Mouse (Mus musculus): Measurements from ENCODE around the gene Lipn. TPM values are rescaled to one million over a fixed set of nuclear protein-coding genes. Genes with fewer than 3 reads are reported as not detected.
A peak's percentile ranks its signal among the peaks of the same experiment; 100 is the strongest.

The Lipn gene
- total RNA-seq (2021): not detected

GRCm38 (mm10) chr19:34066779-34067472 lies at the start of gene Lipn:
Lipn (plus strand) TSS chr19:34067358.
- intact Hi-C loops (cut with DNase I): no loop called here
- no peak for DNase-seq (ENCODE audit: extremely low spot score in 1 of 2, low spot score in 2 of 2)

- no peak for DNase-seq (ENCODE audit: extremely low spot score in 1 of 2, low spot score in 2 of 2)
- intact Hi-C loops (cut with DNase I): no loop called here
Measured at GRCm38 (mm10) chr19:34021440-34022172, 45.6 kb upstream of the Lipn start.

GRCm38 (mm10) chr19:34022759-34023158 lies 44.4 kb upstream of the Lipn start:
- intact Hi-C loops (cut with DNase I): no loop called here
- DNase-seq (ENCODE audit: extremely low spot score in 1 of 2, low spot score in 2 of 2): no peak

DNA sequence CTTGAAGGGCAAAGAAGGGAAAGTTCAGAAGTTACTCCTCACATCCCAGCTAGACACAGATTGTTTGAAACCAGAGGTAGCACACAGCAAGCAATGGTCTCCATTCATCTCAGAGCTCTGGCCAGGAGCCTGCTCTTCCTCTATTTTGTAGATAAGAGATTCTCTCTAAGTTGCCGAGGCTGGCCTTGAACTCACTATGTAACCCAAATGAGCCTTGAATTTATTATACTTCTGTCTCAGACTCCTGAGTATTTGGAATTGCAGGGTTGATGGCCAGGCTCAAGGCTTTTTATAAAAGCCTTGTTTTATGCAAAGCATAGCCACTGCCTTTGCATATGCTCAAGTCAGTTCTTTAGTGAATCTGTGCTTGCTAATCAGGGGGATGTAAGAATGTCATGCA lies 27.4 kb upstream of the Lipn start:
- intact Hi-C loops (cut with DNase I): no loop called here
- no peak for DNase-seq (ENCODE audit: extremely low spot score in 1 of 2, low spot score in 2 of 2)

DNA sequence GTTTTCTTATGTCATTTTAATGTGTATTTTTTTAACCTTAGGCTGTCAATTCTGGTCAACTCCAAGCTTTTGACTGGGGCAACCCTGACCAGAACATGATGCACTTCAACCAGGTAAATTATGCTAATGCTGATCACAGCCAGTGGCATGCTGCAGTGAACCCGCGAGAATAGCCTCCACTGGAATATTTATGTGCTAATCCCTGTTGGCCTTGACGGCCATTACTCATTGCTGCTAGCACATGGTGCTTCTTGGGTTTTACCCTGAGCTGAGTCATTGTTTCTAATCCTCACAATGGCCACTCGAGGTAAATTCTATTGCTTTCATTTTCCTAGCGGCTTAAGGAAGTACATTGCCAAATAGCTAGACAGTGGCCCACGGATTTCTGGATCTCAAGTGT lies 24.1 kb upstream of the Lipn start:
- no peak for DNase-seq (ENCODE audit: extremely low spot score in 1 of 2, low spot score in 2 of 2)
- intact Hi-C loops (cut with DNase I): no loop called here

GRCm38 (mm10) chr19:34049371-34050039 lies 17.7 kb upstream of the Lipn start:
- DNase-seq (ENCODE audit: extremely low spot score in 1 of 2, low spot score in 2 of 2): no peak
- intact Hi-C loops (cut with DNase I): no loop called here

DNA sequence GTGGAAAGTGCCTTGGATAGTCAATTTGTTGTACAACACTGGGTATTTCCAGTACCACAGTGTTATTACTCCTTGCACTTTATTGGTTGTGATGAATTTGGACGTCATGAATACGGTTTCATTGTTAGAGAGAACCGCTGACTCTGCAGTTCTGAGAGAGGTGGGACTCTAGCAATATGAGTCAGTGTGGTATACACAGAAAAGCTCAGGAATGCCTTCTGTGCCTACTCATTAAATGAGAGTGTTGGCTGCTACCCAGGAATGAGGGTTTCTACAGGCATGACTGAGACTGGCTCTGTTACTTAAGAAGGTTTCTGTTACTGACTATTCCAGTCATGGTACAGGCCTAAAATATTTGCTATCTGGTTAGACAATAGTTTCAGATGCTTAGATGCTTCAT lies 15.7 kb upstream of the Lipn start:
- intact Hi-C loops (cut with DNase I): no loop called here
- DNase-seq (ENCODE audit: extremely low spot score in 1 of 2, low spot score in 2 of 2): peak in 1 of 2 experiments; percentile 4

DNA sequence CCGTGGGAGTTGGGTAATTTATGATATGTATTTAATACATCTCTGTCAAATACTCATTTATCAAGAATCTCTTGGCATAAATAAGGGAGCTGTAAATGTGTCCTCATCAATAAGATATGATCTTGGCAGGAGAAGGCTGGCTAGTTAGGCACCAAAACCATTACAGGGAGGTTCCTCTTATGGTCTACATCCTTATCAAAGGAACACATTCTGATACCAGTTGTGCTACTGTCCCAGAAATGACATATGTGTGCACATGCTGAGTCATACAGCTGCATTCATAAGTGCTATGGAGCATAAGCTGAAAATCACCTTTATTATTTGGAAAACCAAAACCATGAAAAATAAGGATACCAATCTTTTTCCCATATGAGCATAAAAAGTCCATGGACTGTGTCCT lies 3.6 kb upstream of the Lipn start:
- intact Hi-C loops (cut with DNase I): no loop called here
- DNase-seq (ENCODE audit: extremely low spot score in 1 of 2, low spot score in 2 of 2): no peak

DNA sequence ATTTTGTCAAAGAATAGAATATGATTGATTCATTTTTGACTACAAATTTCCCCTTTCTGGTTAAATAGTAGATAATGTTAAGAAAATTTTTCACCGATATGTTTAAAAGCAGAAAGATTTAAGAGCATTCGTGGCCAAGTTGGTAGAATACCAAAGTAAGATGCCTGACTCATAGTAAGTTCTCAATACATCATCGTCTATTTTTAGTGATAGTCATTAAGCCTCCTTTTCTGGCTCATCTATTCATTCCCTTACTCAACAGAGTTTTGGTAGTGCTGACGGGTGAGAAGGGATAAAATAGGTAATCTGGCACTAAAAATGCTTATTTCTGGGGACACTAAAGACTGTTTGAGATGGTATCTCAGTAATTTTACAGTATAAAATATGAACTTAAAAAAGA lies 3.1 kb upstream of the Lipn start:
- intact Hi-C loops (cut with DNase I): no loop called here
- peak in 1 of 2 experiments; percentile 1 for DNase-seq (ENCODE audit: extremely low spot score in 1 of 2, low spot score in 2 of 2)

DNA sequence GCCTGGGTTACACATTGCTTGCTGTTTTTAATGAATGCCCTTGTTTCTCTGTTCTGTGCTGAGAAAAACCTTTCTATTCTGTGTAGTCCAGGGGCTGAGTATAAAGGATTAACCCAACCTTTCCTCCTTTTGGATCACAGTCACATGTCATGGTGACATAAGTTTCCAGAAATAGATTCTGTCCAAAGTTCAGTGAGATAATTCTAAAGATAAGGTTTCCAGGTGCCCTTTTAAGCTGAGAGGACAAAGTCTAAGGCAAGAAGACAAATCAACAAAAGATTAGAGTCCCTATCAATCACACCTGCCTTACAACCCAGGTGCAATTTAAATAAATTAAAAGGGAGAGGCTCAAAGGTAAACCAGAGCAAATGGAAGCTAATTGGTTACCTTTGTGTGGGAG lies 7.1 kb downstream of the Lipn start:
- intact Hi-C loops (cut with DNase I): no loop called here
- DNase-seq (ENCODE audit: extremely low spot score in 1 of 2, low spot score in 2 of 2): no peak

DNA sequence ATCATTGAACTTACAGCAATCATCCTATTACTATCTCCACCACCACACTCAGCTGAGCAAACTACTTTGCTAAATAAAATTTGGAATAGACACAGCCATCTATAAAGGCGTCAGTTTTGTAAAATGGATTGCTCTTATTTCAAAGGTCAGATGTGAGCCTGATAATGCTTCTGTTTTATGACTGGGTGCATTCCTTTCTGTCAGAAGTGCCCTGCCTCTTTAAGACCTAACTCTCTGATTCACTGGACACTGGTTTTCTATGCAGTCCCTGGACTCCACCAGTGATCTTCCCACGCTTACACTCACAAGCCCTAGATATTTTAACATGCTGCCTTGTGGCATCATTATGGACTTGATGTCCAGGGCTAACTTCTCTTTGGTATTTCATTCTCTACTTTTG lies 11.0 kb downstream of the Lipn start:
- DNase-seq (ENCODE audit: extremely low spot score in 1 of 2, low spot score in 2 of 2): no peak
- intact Hi-C loops (cut with DNase I): no loop called here

- no peak for DNase-seq (ENCODE audit: extremely low spot score in 1 of 2, low spot score in 2 of 2)
- intact Hi-C loops (cut with DNase I): no loop called here
Measured at GRCm38 (mm10) chr19:34089011-34089680, 22.0 kb downstream of the Lipn start.

GRCm38 (mm10) chr19:34095381-34095780 lies 28.2 kb downstream of the Lipn start:
- intact Hi-C loops (cut with DNase I): no loop called here
- no peak for DNase-seq (ENCODE audit: extremely low spot score in 1 of 2, low spot score in 2 of 2)

- intact Hi-C loops (cut with DNase I): no loop called here
- DNase-seq (ENCODE audit: extremely low spot score in 1 of 2, low spot score in 2 of 2): no peak
Measured at GRCm38 (mm10) chr19:34096228-34096627, 29.1 kb downstream of the Lipn start.

- no peak for DNase-seq (ENCODE audit: extremely low spot score in 1 of 2, low spot score in 2 of 2)
- intact Hi-C loops (cut with DNase I): no loop called here
Measured at GRCm38 (mm10) chr19:34100633-34101032, 33.5 kb downstream of the Lipn start, which contains the start of gene Lipm. Lipm (plus strand) TSS chr19:34100933.

- no peak for DNase-seq (ENCODE audit: extremely low spot score in 1 of 2, low spot score in 2 of 2)
- intact Hi-C loops (cut with DNase I): no loop called here
Measured at GRCm38 (mm10) chr19:34101888-34102287, 34.7 kb downstream of the Lipn start.

- no peak for DNase-seq (ENCODE audit: extremely low spot score in 1 of 2, low spot score in 2 of 2)
- intact Hi-C loops (cut with DNase I): no loop called here
Measured at GRCm38 (mm10) chr19:34104841-34105240, 37.7 kb downstream of the Lipn start.

- intact Hi-C loops (cut with DNase I): no loop called here
- DNase-seq (ENCODE audit: extremely low spot score in 1 of 2, low spot score in 2 of 2): no peak
Measured at GRCm38 (mm10) chr19:34119102-34119501, 51.9 kb downstream of the Lipn start.

GRCm38 (mm10) chr19:34119653-34120052 lies 52.5 kb downstream of the Lipn start:
- intact Hi-C loops (cut with DNase I): no loop called here
- DNase-seq (ENCODE audit: extremely low spot score in 1 of 2, low spot score in 2 of 2): no peak
